Mouse (Mus musculus): ENCODE data around the gene Abcc6.

The Abcc6 gene

GRCm38 (mm10) chr7:45933766-45934165, 96.3 kb downstream of the Abcc6 start:
- peak; percentile 65 to 76 for DNase-seq (ENCODE audit: low spot score in 2 of 2)

- no peak for DNase-seq (ENCODE audit: low spot score in 2 of 2)
Measured at GRCm38 (mm10) chr7:45929688-45930087, 100.4 kb downstream of the Abcc6 start.

- DNase-seq (ENCODE audit: low spot score in 2 of 2), result no peak
Measured at GRCm38 (mm10) chr7:45928626-45929295, 101.3 kb downstream of the Abcc6 start.

GRCm38 (mm10) chr7:45924429-45924816, 105.7 kb downstream of the Abcc6 start:
- peak in 1 of 2 experiments; percentile 46 for DNase-seq (ENCODE audit: low spot score in 2 of 2)

GRCm38 (mm10) chr7:45923762-45924428, 106.2 kb downstream of the Abcc6 start, which contains the start of gene Ccdc114:
Ccdc114 (plus strand) TSS chr7:45924072.
- DNase-seq (ENCODE audit: low spot score in 2 of 2), result peak; percentile 72 to 79

GRCm38 (mm10) chr7:45922928-45923761, 107.0 kb downstream of the Abcc6 start:
- peak; percentile 97 to 98 for DNase-seq (ENCODE audit: low spot score in 2 of 2)

GRCm38 (mm10) chr7:45921950-45922600, 108.0 kb downstream of the Abcc6 start:
- peak; percentile 39 to 40 for DNase-seq (ENCODE audit: low spot score in 2 of 2)

- DNase-seq (ENCODE audit: low spot score in 2 of 2), result peak; percentile 65 to 79
Measured at GRCm38 (mm10) chr7:45921242-45921621, 108.9 kb downstream of the Abcc6 start, which contains the start of gene Emp3. Emp3 (minus strand) TSS chr7:45921404.

GRCm38 (mm10) chr7:45920583-45921241, 109.4 kb downstream of the Abcc6 start:
- DNase-seq (ENCODE audit: low spot score in 2 of 2), result peak; percentile 33 to 42

- DNase-seq (ENCODE audit: low spot score in 2 of 2), result no peak
Measured at GRCm38 (mm10) chr7:45919761-45920160, 110.3 kb downstream of the Abcc6 start.

GRCm38 (mm10) chr7:45919083-45919671, 110.9 kb downstream of the Abcc6 start:
- peak; percentile 40 to 51 for DNase-seq (ENCODE audit: low spot score in 2 of 2)

- DNase-seq (ENCODE audit: low spot score in 2 of 2), result no peak
Measured at GRCm38 (mm10) chr7:45917926-45918325, 112.2 kb downstream of the Abcc6 start.
